Mouse (Mus musculus) cerebral cortex, adult 2 months (tissue): ENCODE data around the gene Mthfd1l.

ENCODE experiments used
- WGBS: fragments of 180-500 bp; shearing (Covaris S2); methylation state at CpG from one replicate; pipeline ENCODE4 v1.1.7; 2018; 5-methylcytosine and 5-hydroxymethylcytosine counted together

Mthfd1l gene

GRCm38 (mm10) chr10:3978792-3979488, 6.0 kb downstream of the Mthfd1l start:
- 79% methylated on average over 5 of the region's 5 CpGs for WGBS

GRCm38 (mm10) chr10:3980231-3980630, 7.3 kb downstream of the Mthfd1l start:
- WGBS = 70% methylated on average over 4 of the region's 4 CpGs

- WGBS = 95% methylated on average over 6 of the region's 6 CpGs
These were observed 17.5 kb downstream of the Mthfd1l start for GRCm38 (mm10) chr10:3990295-3990883.

GRCm38 (mm10) chr10:3993365-3994102, 20.6 kb downstream of the Mthfd1l start:
- 90% methylated on average over 8 of the region's 8 CpGs for WGBS

GRCm38 (mm10) chr10:3995277-3995676, 22.4 kb downstream of the Mthfd1l start:
- WGBS = 85% methylated on average over 4 of the region's 4 CpGs

- WGBS = 40% methylated on average over 15 of the region's 15 CpGs
These were observed 23.4 kb downstream of the Mthfd1l start for GRCm38 (mm10) chr10:3996170-3996876.

GRCm38 (mm10) chr10:3997851-3998426, 25.0 kb downstream of the Mthfd1l start:
- 88% methylated on average over 7 of the region's 7 CpGs for WGBS

GRCm38 (mm10) chr10:4002711-4003110, 29.8 kb downstream of the Mthfd1l start:
- WGBS = 67% methylated on average over 5 of the region's 5 CpGs

GRCm38 (mm10) chr10:4005191-4005590, 32.3 kb downstream of the Mthfd1l start:
- 75% methylated on average over 7 of the region's 7 CpGs for WGBS

- 62% methylated on average over 7 of the region's 7 CpGs for WGBS
These were observed 33.5 kb downstream of the Mthfd1l start for GRCm38 (mm10) chr10:4006296-4007015.

- 87% methylated on average over 14 of the region's 14 CpGs for WGBS
These were observed 49.8 kb downstream of the Mthfd1l start for GRCm38 (mm10) chr10:4022628-4023303.

GRCm38 (mm10) chr10:4026616-4027015, 53.7 kb downstream of the Mthfd1l start:
- 93% methylated on average over 4 of the region's 4 CpGs for WGBS

- 81% methylated on average over 4 of the region's 4 CpGs for WGBS
These were observed 54.5 kb downstream of the Mthfd1l start for GRCm38 (mm10) chr10:4027466-4027865.

GRCm38 (mm10) chr10:4028851-4029442, 56.0 kb downstream of the Mthfd1l start:
- WGBS = 92% methylated on average over 15 of the region's 15 CpGs

GRCm38 (mm10) chr10:4033761-4034160, 60.8 kb downstream of the Mthfd1l start:
- 75% methylated on average over 9 of the region's 9 CpGs for WGBS

- WGBS = 95% methylated on average over 7 of the region's 7 CpGs
These were observed 63.6 kb downstream of the Mthfd1l start for GRCm38 (mm10) chr10:4036476-4036875.

- WGBS = 61% methylated on average over 3 of the region's 3 CpGs
These were observed 64.1 kb downstream of the Mthfd1l start for GRCm38 (mm10) chr10:4037066-4037465.

GRCm38 (mm10) chr10:4038576-4038975, 65.7 kb downstream of the Mthfd1l start:
- WGBS = 96% methylated on average over 11 of the region's 11 CpGs

- WGBS = 56% methylated on average over 9 of the region's 9 CpGs
These were observed 68.8 kb downstream of the Mthfd1l start for GRCm38 (mm10) chr10:4041691-4042090.

- 77% methylated on average over 7 of the region's 7 CpGs for WGBS
These were observed 71.5 kb downstream of the Mthfd1l start for GRCm38 (mm10) chr10:4044421-4044820.
